ENCODE assay signal across 25 mouse cellular contexts in the genomic region with DNA sequence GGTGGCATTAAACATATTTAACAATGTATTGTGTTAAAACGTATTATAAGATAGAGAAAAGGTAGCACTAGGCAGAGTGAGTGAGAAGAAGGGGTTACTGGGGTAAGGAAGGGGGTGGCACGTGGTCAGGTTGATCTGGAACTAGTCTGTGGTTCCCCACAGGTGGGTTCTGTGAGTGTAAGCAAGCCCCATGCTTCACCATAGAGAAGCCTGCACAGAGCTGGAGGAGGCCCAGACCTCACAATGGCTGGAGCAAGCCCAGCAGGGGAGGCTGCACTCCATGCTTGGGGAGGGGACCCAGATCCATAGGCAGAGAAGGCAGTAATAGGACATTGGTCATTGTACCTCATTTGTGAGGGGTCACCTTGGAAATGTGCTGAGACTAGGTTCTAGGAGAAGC.
DNase-seq lines count a peak whose midpoint lies in the region; ATAC-seq and TF ChIP-seq lines count a peak whose summit lies in the region.
"Had no signal": no experiment of that assay in that cellular context is flagged by ENCODE, and none has a peak within 500 bp of the region (broad histone marks: within the 10 kb centered on the region; RNA-seq: fewer than 3 reads in every experiment).

No protein-coding gene starts in this region.

- no peaks in the 10 kb centered on the region for H3K36me3 ChIP-seq in heart, embryonic 16.5 days (ENCODE audit: control insufficient read depth, insufficient read depth)
- H3K36me3 ChIP-seq in thymus, adult 2 months (ENCODE audit: control insufficient read depth, insufficient read depth, low read length), result no peaks in the 10 kb centered on the region
- H3K36me3 ChIP-seq: embryonic facial prominence, embryonic 10.5 days; embryonic facial prominence, embryonic 12.5 days had no signal

- no peaks in the 10 kb centered on the region for H3K4me1 ChIP-seq in heart, embryonic 16.5 days (ENCODE audit: control insufficient read depth, insufficient read depth, low read length)
- peaks cover 76% of the 10 kb centered on the region for H3K4me1 ChIP-seq in thymus, adult 2 months (replicated peaks; ENCODE audit: control insufficient read depth, insufficient read depth, low read length)
- H3K4me1 ChIP-seq: embryonic facial prominence, embryonic 12.5 days had no signal

- peak overlapping the region; percentile 51 for H3K27ac ChIP-seq in heart, embryonic 16.5 days (ENCODE audit: low read length)
- peak overlapping the region; percentile 100 for H3K27ac ChIP-seq in thymus, adult 2 months (ENCODE audit: control insufficient read depth, insufficient read depth, low read length)
- H3K27ac ChIP-seq: embryonic facial prominence, embryonic 10.5 days; embryonic facial prominence, embryonic 12.5 days; forebrain, embryonic 13.5 days had no signal

- DNase-seq in heart, postnatal 4 days, result no peak
- DNase-seq in thymus, adult 2 months, result peak; percentile 74
- DNase-seq in thymus, postnatal 14 days, result peak; percentile 78
- peak; percentile 65 to 79 for DNase-seq in thymus, postnatal 36 days
- no peak for DNase-seq in frontal cortex, adult 2 months (ENCODE audit: extremely low spot score in 1 of 2, low spot score in 1 of 2)
- no peak for DNase-seq in layer of hippocampus, postnatal 25 days (ENCODE audit: extremely low spot score in 1 of 2, low spot score in 1 of 2)
- DNase-seq in lung, postnatal 4 days, result no peak
- DNase-seq: adrenal gland, adult 8-10 months; adrenal gland, postnatal 14 days; adrenal gland, postnatal 36 days; B cell, adult 2 months; cerebellum, adult 11-12 months; cerebellum, adult 2 months; cerebellum, adult 9-10 months; cerebellum, postnatal 10 days; cerebellum, postnatal 25 days had no signal

- TF ChIP-seq CTCF in thymus, adult 2 months (IDR thresholded peaks at IDR 0.05; ENCODE audit: borderline replicate concordance, control insufficient read depth, extremely low read depth, insufficient read depth, low read length, poor library complexity), result no peak

- 71% methylated on average over 2 of the region's 2 CpGs for WGBS in heart, embryonic 16.5 days
- WGBS in thymus, adult 2 months, result 10% methylated on average over 2 of the region's 2 CpGs

- no peak overlapping the region for H3K4me3 ChIP-seq in heart, embryonic 16.5 days (ENCODE audit: low read length)
- H3K4me3 ChIP-seq in thymus, adult 2 months (ENCODE audit: control insufficient read depth, insufficient read depth, low read length), result no peak overlapping the region
- H3K4me3 ChIP-seq: embryonic facial prominence, embryonic 10.5 days; embryonic facial prominence, embryonic 12.5 days; forebrain, embryonic 13.5 days had no signal

- no peak overlapping the region for H3K4me2 ChIP-seq in heart, embryonic 16.5 days (ENCODE audit: low read depth, low read length)
- H3K4me2 ChIP-seq: embryonic facial prominence, embryonic 12.5 days; forebrain, embryonic 13.5 days had no signal

- H3K9ac ChIP-seq in heart, embryonic 16.5 days (ENCODE audit: low read length), result no peak overlapping the region
- H3K9ac ChIP-seq: embryonic facial prominence, embryonic 12.5 days; forebrain, embryonic 13.5 days had no signal

- 0 out of 2 replicates have a peak, but pooled peaks have one; percentile 12 for ATAC-seq in heart, embryonic 16.5 days (replicated peaks; ENCODE audit: extremely low read depth, insufficient read depth, low FRiP score)
- ATAC-seq: activated CD4-positive, CD25-positive, alpha-beta regulatory T cell, adult 4 months; CD4-positive, CD25-positive, alpha-beta regulatory T cell, adult 4 months; forebrain, embryonic 13.5 days; Patski had no signal

- no peaks in the 10 kb centered on the region for H3K27me3 ChIP-seq in heart, embryonic 16.5 days (ENCODE audit: control insufficient read depth, insufficient read depth, low read length)
- H3K27me3 ChIP-seq in thymus, adult 2 months (ENCODE audit: control insufficient read depth, insufficient read depth, low read length), result no peaks in the 10 kb centered on the region
- H3K27me3 ChIP-seq: CH12.LX; embryonic facial prominence, embryonic 12.5 days; Patski had no signal

- TF ChIP-seq POLR2A in thymus, adult 2 months (IDR thresholded peaks at IDR 0.05; ENCODE audit: control insufficient read depth, extremely low read depth, insufficient read depth, low read length, poor library complexity), result no peak

- no peaks in the 10 kb centered on the region for H3K9me3 ChIP-seq in heart, embryonic 16.5 days (replicated peaks; ENCODE audit: control insufficient read depth, low read length)
- H3K9me3 ChIP-seq: embryonic facial prominence, embryonic 10.5 days; embryonic facial prominence, embryonic 12.5 days; forebrain, embryonic 13.5 days; G1E had no signal

Comparison
In these comparisons a context has a peak if more than half of its experiments do, and no peak if none do; other contexts are left out.
1. DNase-seq: peak in thymus, adult 2 months (single experiment), thymus, postnatal 14 days (single experiment) and thymus, postnatal 36 days (2 of 2); none in heart, postnatal 4 days (single experiment), frontal cortex, adult 2 months (0 of 2), layer of hippocampus, postnatal 25 days (0 of 2) and lung, postnatal 4 days (0 of 2).